Mouse (Mus musculus) adrenal gland, adult (tissue): ENCODE measurements around the gene Xirp2.
"Not testable (repeated sequence)": the region's sequence is repeated elsewhere in the genome, so short reads cannot be mapped to it uniquely, and the experiment has no call there.

ENCODE experiments used
- DNase-seq, 2 experiments: peaks; one replicate each; pipeline ENCODE4 v3.0.0; 2022 to 2023; ENCODE audit warnings: low spot score in 1 of 2; ENCODE audit not compliant: inconsistent age in 2 of 2

The Xirp2 gene

GRCm38 (mm10) chr2:67445780-67446179 lies at the start of gene Xirp2:
Gene Xirp2 (plus strand): TSS chr2:67446002.
- DNase-seq = no peak

GRCm38 (mm10) chr2:67413425-67413824 lies 32.4 kb upstream of the Xirp2 start, which contains the start of gene Gm21830:
Gene Gm21830 (plus strand): TSS chr2:67413725.
- DNase-seq = not testable (repeated sequence)

GRCm38 (mm10) chr2:67420853-67421252 lies 24.9 kb upstream of the Xirp2 start:
- DNase-seq = no peak

- DNase-seq = no peak
Observed at GRCm38 (mm10) chr2:67422799-67423198, 23.0 kb upstream of the Xirp2 start.

- DNase-seq = no peak
Observed at GRCm38 (mm10) chr2:67433081-67433480, 12.7 kb upstream of the Xirp2 start, which contains the start of gene Gm26727. Gene Gm26727 (minus strand): TSS chr2:67433181.

- no peak for DNase-seq
Observed at GRCm38 (mm10) chr2:67438309-67438708, 7.5 kb upstream of the Xirp2 start.

- no peak for DNase-seq
Observed at GRCm38 (mm10) chr2:67446772-67447171, 970 bp downstream of the Xirp2 start.

- DNase-seq = no peak
Observed at GRCm38 (mm10) chr2:67447206-67447605, 1.4 kb downstream of the Xirp2 start.

- DNase-seq = no peak
Observed at GRCm38 (mm10) chr2:67460857-67461256, 15.1 kb downstream of the Xirp2 start.

GRCm38 (mm10) chr2:67467036-67467435 lies 21.2 kb downstream of the Xirp2 start:
- DNase-seq = no peak

- not testable (repeated sequence) for DNase-seq
Observed at GRCm38 (mm10) chr2:67470030-67470429, 24.2 kb downstream of the Xirp2 start.

- DNase-seq = peak; percentile 17 to 78
Observed at GRCm38 (mm10) chr2:67477753-67478152, 32.0 kb downstream of the Xirp2 start.

GRCm38 (mm10) chr2:67481051-67481450 lies 35.2 kb downstream of the Xirp2 start:
- no peak for DNase-seq

- DNase-seq = no peak
Observed at GRCm38 (mm10) chr2:67486721-67487120, 40.9 kb downstream of the Xirp2 start.

- no peak for DNase-seq
Observed at GRCm38 (mm10) chr2:67487162-67487561, 41.4 kb downstream of the Xirp2 start.

GRCm38 (mm10) chr2:67488465-67489127 lies 42.8 kb downstream of the Xirp2 start:
- DNase-seq = no peak

- DNase-seq = no peak
Observed at GRCm38 (mm10) chr2:67489128-67489492, 43.3 kb downstream of the Xirp2 start.

- peak in 1 of 2 experiments; percentile 19 for DNase-seq
Observed at GRCm38 (mm10) chr2:67505457-67505856, 59.7 kb downstream of the Xirp2 start.

GRCm38 (mm10) chr2:67516405-67516804 lies 70.6 kb downstream of the Xirp2 start:
- no peak for DNase-seq

GRCm38 (mm10) chr2:67535347-67535746 lies 89.5 kb downstream of the Xirp2 start:
- no peak for DNase-seq

- DNase-seq = no peak
Observed at GRCm38 (mm10) chr2:67539426-67539825, 93.6 kb downstream of the Xirp2 start.

- DNase-seq = no peak
Observed at GRCm38 (mm10) chr2:67541957-67542696, 96.3 kb downstream of the Xirp2 start.
